Mouse (Mus musculus) hindbrain, embryonic 16.5 days (tissue): ENCODE measurements around the gene Dek. TPM values are rescaled to one million over a fixed set of nuclear protein-coding genes. Genes with fewer than 3 reads are reported as not detected.

Source experiments
- ATAC-seq: fragments of 200-750 bp; cut with Nextera tagmentation; 2 replicates; pipeline ENCODE4 v1.8.0; 2017; ENCODE audit warnings: moderate TSS enrichment, moderate library complexity
- H3K27ac ChIP-seq: fragments of 300-500 bp; sonication (generic); 2 replicates; pipeline ENCODE4 v1.5.1; 2014; ENCODE audit warnings: low read depth, mild to moderate bottlenecking, control low read depth, low read length, moderate library complexity
- H3K27me3 ChIP-seq: fragments of 300-500 bp; sonication (generic); replicated peaks from 2 replicates; pipeline ENCODE4 v1.6.1; 2014; ENCODE audit warnings: low read length; ENCODE audit not compliant: control insufficient read depth, insufficient read depth
- H3K36me3 ChIP-seq: fragments of 300-500 bp; sonication (generic); 2 replicates; pipeline ENCODE4 v1.6.1; 2014; ENCODE audit warnings: mild to moderate bottlenecking, low read length, moderate library complexity, mixed read lengths; ENCODE audit not compliant: control insufficient read depth, insufficient read depth
- H3K4me1 ChIP-seq: fragments of 300-500 bp; sonication (generic); 2 replicates; pipeline ENCODE4 v1.6.1; 2014; ENCODE audit warnings: low read depth, low read length; ENCODE audit not compliant: control insufficient read depth, insufficient read depth
- H3K4me2 ChIP-seq: fragments of 300-500 bp; sonication (generic); 2 replicates; pipeline ENCODE4 v1.6.1; 2014; ENCODE audit warnings: mild to moderate bottlenecking, low read length, control low read depth, moderate library complexity
- H3K4me3 ChIP-seq: fragments of 300-500 bp; sonication (generic); 2 replicates; pipeline ENCODE4 v1.5.1; 2014; ENCODE audit warnings: mild to moderate bottlenecking, low read length, control low read depth, moderate library complexity
- H3K9ac ChIP-seq: fragments of 300-500 bp; sonication (generic); 2 replicates; pipeline ENCODE4 v1.6.1; 2014; ENCODE audit warnings: low read depth, mild to moderate bottlenecking, control low read depth, low read length, moderate library complexity
- H3K9me3 ChIP-seq: fragments of 300-500 bp; sonication (generic); 2 replicates; pipeline ENCODE4 v1.6.1; 2014; ENCODE audit warnings: mild to moderate bottlenecking, low read length, moderate library complexity; ENCODE audit not compliant: control insufficient read depth
- WGBS: fragments of 180-500 bp; shearing (Covaris S2); extraction: QIAGEN DNeasy Blood & Tissue Kit; methylation state at CpG from one replicate; pipeline ENCODE4 v1.1.7; 2014; 5-methylcytosine and 5-hydroxymethylcytosine counted together
- polyA plus RNA-seq: library from polyadenylated mRNA; unstranded; fragments of >200 nt; fragmentation: Nextera tagmentation; extraction: Ambion mirVana; gene quantifications from 2 replicates; pipeline ENCODE4 v1.2.1, GENCODE M21; 2015

The Dek gene
- polyA plus RNA-seq, 1 experiment from 2014 or later = 101 TPM

DNA sequence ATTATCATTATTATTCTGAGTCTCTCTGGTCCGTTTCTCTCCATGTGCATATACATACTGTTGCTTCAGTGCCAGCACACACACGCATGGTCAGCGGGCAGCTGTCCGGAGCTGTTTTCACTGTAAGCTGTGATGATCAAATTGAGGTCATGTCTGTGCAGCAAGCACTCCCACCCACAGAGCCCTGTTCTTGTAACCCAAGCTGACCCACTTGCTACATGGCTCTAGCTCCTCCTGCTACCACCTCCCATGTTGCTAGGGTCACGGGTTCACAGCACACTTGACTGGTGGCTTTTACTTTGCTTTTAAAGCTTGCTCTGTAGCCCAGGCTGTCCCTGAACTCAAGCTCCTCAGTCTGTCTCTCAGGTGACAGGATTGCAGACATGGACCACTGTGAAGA, 33.5 kb downstream of the Dek start:
- H3K27ac ChIP-seq = no peak overlapping the region
- WGBS = 85% methylated on average over 5 of the region's 5 CpGs
- H3K9me3 ChIP-seq = no peaks in the 10 kb centered on the region
- H3K36me3 ChIP-seq = peaks cover 18% of the 10 kb centered on the region
- H3K4me3 ChIP-seq = no peak overlapping the region
- H3K4me1 ChIP-seq = no peaks in the 10 kb centered on the region
- no peak overlapping the region for H3K4me2 ChIP-seq
- no peak for ATAC-seq
- no peak overlapping the region for H3K9ac ChIP-seq
- no peaks in the 10 kb centered on the region for H3K27me3 ChIP-seq

DNA sequence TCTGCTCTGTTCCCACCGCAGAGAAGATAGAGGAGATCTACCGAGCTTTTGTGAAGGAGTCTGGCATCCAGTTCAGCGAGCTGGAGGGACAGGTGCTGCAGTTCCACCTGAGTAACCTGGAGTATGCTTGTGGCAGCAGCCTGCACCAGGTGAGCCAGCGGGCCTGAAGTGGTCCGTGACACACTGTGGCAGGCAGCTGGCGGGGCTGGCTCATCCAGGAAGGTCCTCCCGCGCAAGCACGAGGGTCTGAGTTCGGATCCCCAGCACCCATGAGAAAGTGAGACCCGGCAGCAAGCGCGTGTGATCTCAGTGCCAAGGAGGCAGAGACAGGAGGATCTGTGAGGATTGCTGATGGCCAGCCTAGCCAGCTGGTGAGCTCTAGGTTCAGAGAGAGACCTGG, 34.1 kb downstream of the Dek start:
- Histone ChIP-seq H3K36me3 (peaks cover 18% of the 10 kb centered on the region), H3K4me3 (no peak overlapping the region), H3K4me1 (no peaks in the 10 kb centered on the region), H3K4me2 (no peak overlapping the region), H3K27ac (no peak overlapping the region), H3K9me3 (no peaks in the 10 kb centered on the region), H3K27me3 (no peaks in the 10 kb centered on the region), H3K9ac (no peak overlapping the region)
- WGBS = 95% methylated on average over 13 of the region's 13 CpGs
- no peak for ATAC-seq

DNA sequence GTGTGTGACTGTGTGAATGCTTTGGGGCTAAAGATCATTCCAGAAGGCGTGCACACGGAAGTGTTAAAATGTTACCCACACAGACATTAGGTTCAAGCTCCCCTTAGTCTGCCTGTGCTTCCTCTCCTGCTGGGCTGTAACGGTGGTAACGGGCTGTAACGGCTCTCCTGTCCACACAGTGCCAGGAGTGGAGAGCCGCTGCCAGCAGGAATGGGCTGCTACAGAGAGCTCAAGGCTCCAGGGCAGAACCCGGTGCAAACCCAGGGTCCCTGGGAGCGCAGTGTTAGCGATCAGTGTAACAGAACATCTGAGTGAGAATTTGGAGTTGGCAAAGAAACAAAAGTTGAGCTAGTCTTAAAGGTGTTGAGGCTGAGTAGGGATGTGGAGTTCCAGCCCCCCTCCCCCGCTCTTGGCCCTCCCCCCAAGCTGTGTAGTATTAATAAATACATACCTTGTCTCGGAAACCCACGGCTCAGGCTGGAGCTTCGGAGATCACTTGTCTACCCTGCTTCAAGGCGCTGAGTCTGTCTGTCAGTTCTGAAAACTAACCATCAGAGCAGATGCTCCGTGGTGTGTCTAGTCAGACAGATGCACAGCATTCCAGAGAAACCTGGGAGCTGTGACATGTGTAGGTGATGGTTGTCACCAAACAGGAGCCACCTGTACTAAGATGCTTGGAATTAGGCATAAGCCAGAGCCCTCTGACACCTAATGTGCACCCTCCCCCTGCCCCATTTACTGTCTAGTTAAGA, 35.5 kb downstream of the Dek start:
- H3K4me2 ChIP-seq = no peak overlapping the region
- H3K9ac ChIP-seq = no peak overlapping the region
- no peaks in the 10 kb centered on the region for H3K4me1 ChIP-seq
- no peak overlapping the region for H3K4me3 ChIP-seq
- 81% methylated on average over 15 of the region's 15 CpGs for WGBS
- H3K27me3 ChIP-seq = no peaks in the 10 kb centered on the region
- no peak for ATAC-seq
- H3K36me3 ChIP-seq = peaks cover 18% of the 10 kb centered on the region
- no peaks in the 10 kb centered on the region for H3K9me3 ChIP-seq
- no peak overlapping the region for H3K27ac ChIP-seq

DNA sequence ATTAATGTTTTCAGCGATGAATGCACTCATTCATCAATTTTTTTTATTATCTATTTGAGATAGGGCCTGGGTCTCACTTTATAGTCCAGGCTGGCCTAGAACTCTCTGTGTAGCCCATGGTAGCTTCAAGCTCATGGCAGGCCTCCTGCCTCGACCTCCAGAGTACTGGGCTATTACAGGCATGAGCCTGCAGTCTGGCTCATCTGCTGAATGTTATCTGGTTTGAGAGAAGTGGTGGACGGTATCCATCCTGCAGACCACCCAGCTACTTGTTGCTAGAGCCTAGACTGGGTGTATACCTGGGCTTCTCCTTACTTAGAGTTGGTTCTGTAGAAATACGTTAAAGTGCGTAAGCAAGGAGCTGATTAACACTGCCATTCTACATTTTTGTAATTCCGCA, 39.0 kb downstream of the Dek start:
- no peak overlapping the region for H3K9ac ChIP-seq
- H3K27me3 ChIP-seq = no peaks in the 10 kb centered on the region
- H3K27ac ChIP-seq = no peak overlapping the region
- no peaks in the 10 kb centered on the region for H3K4me1 ChIP-seq
- no peak overlapping the region for H3K4me3 ChIP-seq
- H3K36me3 ChIP-seq = peaks cover 24% of the 10 kb centered on the region
- no peaks in the 10 kb centered on the region for H3K9me3 ChIP-seq
- WGBS = 93% methylated on average over 6 of the region's 6 CpGs
- ATAC-seq = no peak
- no peak overlapping the region for H3K4me2 ChIP-seq

DNA sequence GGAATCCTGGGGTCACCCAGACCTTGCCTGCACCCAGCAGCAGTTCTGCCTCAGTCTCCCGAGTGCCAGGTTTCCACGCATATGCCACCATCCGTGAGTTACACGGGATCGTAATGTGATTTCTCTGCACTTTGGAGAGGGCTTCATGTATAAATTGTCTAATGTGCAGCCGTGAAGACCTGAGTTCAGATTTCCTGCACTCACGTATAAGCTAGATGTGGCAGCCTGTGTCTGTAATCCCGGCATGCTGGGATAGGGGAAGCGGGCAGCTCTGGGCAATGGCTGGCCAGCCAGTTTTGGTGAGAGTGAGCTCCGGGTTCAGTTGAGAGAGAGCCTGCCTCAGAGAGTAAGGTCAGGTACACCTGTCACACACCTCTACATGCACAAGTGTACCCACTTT, 39.5 kb downstream of the Dek start:
- H3K27ac ChIP-seq = no peak overlapping the region
- no peak for ATAC-seq
- H3K4me2 ChIP-seq = no peak overlapping the region
- H3K4me1 ChIP-seq = no peaks in the 10 kb centered on the region
- peaks cover 21% of the 10 kb centered on the region for H3K36me3 ChIP-seq
- no peak overlapping the region for H3K4me3 ChIP-seq
- no peaks in the 10 kb centered on the region for H3K27me3 ChIP-seq
- no peak overlapping the region for H3K9ac ChIP-seq
- 96% methylated on average over 10 of the region's 10 CpGs for WGBS
- no peaks in the 10 kb centered on the region for H3K9me3 ChIP-seq

DNA sequence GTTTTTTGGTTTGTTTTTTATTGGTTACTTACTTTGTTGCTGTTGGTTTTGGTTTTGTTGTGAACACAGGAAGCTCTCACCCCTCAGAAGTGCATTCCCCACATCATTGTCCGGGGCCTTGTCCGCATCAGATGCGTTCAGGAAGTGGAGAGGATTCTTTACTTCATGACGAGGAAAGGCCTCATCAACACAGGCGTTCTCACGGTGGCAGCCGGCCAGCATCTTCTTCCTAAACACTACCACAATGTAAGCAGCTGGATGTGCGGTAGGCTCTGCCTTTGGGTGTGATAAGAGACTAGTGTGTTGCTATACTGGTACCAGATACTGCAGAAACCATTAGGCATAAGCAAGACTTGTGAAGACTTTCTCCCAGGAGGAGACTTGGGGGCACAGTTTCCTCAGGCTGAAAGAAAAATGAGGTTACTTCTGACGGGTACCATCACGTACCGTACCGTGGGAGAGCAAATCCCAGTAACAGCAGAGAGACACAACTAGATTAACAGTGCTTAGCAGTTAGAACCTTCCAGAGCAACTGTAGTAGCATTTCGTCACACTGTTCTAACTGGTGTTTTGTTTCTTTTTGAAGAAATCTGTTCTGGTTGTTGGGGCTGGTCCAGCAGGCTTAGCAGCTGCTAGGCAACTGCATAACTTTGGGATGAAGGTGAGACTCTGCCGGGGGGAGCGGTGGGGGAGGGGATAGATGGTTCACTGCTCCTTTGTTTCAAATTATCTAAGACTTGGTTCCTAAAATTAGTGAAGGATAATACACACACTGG, 41.8 kb downstream of the Dek start:
- ATAC-seq = no peak
- Histone ChIP-seq H3K36me3 (peaks cover 28% of the 10 kb centered on the region), H3K9ac (no peak overlapping the region), H3K27ac (no peak overlapping the region), H3K27me3 (no peaks in the 10 kb centered on the region), H3K9me3 (no peaks in the 10 kb centered on the region), H3K4me3 (no peak overlapping the region), H3K4me1 (no peaks in the 10 kb centered on the region), H3K4me2 (no peak overlapping the region)
- WGBS = 77% methylated on average over 15 of the region's 15 CpGs

DNA sequence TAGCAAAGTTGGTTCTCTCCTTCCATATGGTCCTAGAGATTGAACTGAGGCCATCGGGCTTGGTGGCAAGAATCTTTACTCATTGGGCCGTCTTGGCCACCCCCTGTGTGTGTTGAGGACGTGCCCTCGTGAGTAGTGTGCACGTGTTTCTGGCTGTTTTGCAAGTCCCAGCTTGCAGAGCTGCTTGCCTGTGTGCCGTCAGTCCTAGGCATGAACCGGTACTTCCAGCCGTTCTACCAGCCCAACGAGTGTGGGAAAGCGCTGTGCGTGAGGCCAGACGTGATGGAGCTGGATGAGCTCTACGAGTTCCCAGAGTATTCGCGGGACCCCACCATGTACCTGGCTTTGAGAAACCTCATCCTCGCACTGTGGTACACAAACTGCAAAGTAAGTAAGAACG, 43.2 kb downstream of the Dek start:
- 96% methylated on average over 17 of the region's 17 CpGs for WGBS
- H3K4me2 ChIP-seq = no peak overlapping the region
- no peak overlapping the region for H3K9ac ChIP-seq
- no peaks in the 10 kb centered on the region for H3K27me3 ChIP-seq
- peaks cover 22% of the 10 kb centered on the region for H3K36me3 ChIP-seq
- no peak overlapping the region for H3K27ac ChIP-seq
- no peaks in the 10 kb centered on the region for H3K9me3 ChIP-seq
- H3K4me1 ChIP-seq = no peaks in the 10 kb centered on the region
- no peak for ATAC-seq
- H3K4me3 ChIP-seq = no peak overlapping the region

DNA sequence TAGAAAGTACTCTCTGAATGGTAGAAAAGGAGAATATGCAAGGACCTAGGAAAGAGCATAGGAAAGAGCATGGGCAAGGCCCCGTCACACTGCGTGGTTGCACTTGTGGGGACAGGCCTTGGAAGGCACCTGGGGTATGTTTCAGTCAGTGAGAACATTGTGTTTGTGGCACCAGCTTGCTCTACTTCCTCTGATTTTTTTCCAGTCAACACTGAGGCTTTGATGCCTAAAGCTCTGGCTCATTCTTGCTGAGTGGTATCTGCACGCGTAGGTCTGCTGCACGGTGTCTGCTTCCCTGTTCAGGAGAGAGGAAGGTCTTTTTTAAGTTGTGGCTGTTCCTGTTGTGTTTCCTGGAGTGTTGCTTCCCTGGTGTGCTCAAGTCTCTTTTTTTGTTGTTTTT, 49.2 kb downstream of the Dek start:
- H3K4me3 ChIP-seq = no peak overlapping the region
- H3K36me3 ChIP-seq = peaks cover 21% of the 10 kb centered on the region
- H3K4me1 ChIP-seq = no peaks in the 10 kb centered on the region
- no peak for ATAC-seq
- H3K27ac ChIP-seq = no peak overlapping the region
- H3K4me2 ChIP-seq = no peak overlapping the region
- WGBS = 92% methylated on average over 5 of the region's 5 CpGs
- no peak overlapping the region for H3K9ac ChIP-seq
- H3K9me3 ChIP-seq = no peaks in the 10 kb centered on the region
- H3K27me3 ChIP-seq = no peaks in the 10 kb centered on the region

DNA sequence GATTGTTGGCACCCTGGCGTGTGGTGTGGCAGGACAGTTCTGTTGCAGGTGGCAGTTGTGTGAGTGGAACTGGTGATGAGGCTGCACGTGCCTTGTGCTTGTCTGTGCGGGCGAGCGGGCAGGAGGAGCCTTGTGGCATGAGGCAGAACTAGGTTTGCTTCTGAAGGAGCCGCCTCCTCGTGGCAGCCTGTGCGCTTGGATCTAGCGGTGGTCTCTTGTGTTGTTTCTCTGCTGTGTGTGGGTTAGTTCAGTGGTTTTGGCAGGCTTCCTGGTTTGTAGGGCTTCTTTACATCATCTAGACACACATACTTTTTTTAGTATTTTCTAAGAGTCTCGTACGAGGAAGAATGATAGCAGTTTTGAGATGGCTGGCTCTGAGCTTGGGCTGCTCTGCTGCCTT, 49.9 kb downstream of the Dek start:
- WGBS = 87% methylated on average over 11 of the region's 11 CpGs
- ATAC-seq = no peak
- H3K9me3 ChIP-seq = no peaks in the 10 kb centered on the region
- no peak overlapping the region for H3K27ac ChIP-seq
- no peaks in the 10 kb centered on the region for H3K4me1 ChIP-seq
- H3K4me3 ChIP-seq = no peak overlapping the region
- H3K4me2 ChIP-seq = no peak overlapping the region
- H3K27me3 ChIP-seq = no peaks in the 10 kb centered on the region
- peaks cover 24% of the 10 kb centered on the region for H3K36me3 ChIP-seq
- no peak overlapping the region for H3K9ac ChIP-seq
